Mouse (Mus musculus): ENCODE measurements around the gene Olfr1028. TPM values are rescaled to one million over a fixed set of nuclear protein-coding genes. Genes with fewer than 3 reads are reported as not detected.

Olfr1028 gene
- total and polyA plus RNA-seq, 2 experiments from 2014 or later: not detected

DNA sequence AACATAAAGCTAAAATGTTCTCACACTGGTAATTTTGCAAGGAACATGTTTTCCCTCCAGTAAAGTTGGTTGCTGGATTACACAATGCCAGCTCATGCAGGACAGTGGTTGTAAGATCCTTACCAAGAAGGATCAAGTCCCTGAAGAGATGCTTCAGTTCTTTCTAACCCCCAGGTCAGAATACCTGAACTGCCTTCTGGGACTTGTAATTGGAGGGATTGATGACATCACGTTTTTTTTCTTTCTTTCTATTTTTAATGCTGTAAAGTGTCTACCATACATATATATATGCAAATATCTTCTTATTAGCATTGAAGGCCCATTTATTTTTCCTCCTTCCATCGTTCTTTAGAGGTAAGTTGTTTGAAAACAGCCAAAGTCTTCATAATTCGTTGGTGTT is 39.8 kb downstream of the Olfr1028 start, which contains the start of gene Olfr1031:
Gene Olfr1031 (plus strand): TSS at position 301 of the 400 bp plus-strand sequence.
- Histone ChIP-seq H3K36me3 (ENCODE audit: insufficient read depth) (no peaks in the 10 kb centered on the region), H3K4me3 (ENCODE audit: low read depth, low read length) (no peak within 1 kb of the TSS), H3K27ac (ENCODE audit: low read depth, low read length) (no peak within 1 kb of the TSS), H3K9me3 (ENCODE audit: low read length) (no peaks in the 10 kb centered on the region), H3K4me2 (ENCODE audit: low read depth) (no peak within 1 kb of the TSS), H3K4me1 (ENCODE audit: insufficient read depth) (no peaks in the 10 kb centered on the region), H3K27me3 (ENCODE audit: insufficient read depth, low read length) (no peaks in the 10 kb centered on the region), H3K9ac (no peak within 1 kb of the TSS)
- no peak for ATAC-seq
- 64% methylated on average over 3 of the region's 3 CpGs for WGBS
- no peak for TF ChIP-seq CTCF (IDR thresholded peaks at IDR 0.05; ENCODE audit: low read depth)
- DNase-seq: no peak

Other genes with a start within 250 kb of the Olfr1028 start
- not detected in 2 replicates for gene Olfr1009, start 235.0 kb upstream of the Olfr1028 start, total RNA-seq (2014; rRNA removed)
- not detected in 2 replicates for gene Olfr1009, start 235.0 kb upstream of the Olfr1028 start, polyA plus RNA-seq (2015; fragmentation: Nextera tagmentation; extraction: Ambion mirVana)
- not detected in 2 replicates for gene Olfr1012, start 187.7 kb upstream of the Olfr1028 start, total RNA-seq (2014; rRNA removed)
- gene Olfr1012, start 187.7 kb upstream of the Olfr1028 start, polyA plus RNA-seq (2015; fragmentation: Nextera tagmentation; extraction: Ambion mirVana): not detected in 2 replicates
- gene Olfr1013, start 183.3 kb upstream of the Olfr1028 start, total RNA-seq (2014; rRNA removed): not detected in 2 replicates
- not detected in 2 replicates for gene Olfr1013, start 183.3 kb upstream of the Olfr1028 start, polyA plus RNA-seq (2015; fragmentation: Nextera tagmentation; extraction: Ambion mirVana)
- not detected in 2 replicates for gene Olfr1014, start 177.7 kb upstream of the Olfr1028 start, total RNA-seq (2014; rRNA removed)
- not detected in 2 replicates for gene Olfr1014, start 177.7 kb upstream of the Olfr1028 start, polyA plus RNA-seq (2015; fragmentation: Nextera tagmentation; extraction: Ambion mirVana)
- 0.08 TPM in 1 of 2 replicates, not detected in the other for gene Olfr1015, start 168.4 kb upstream of the Olfr1028 start, total RNA-seq (2014; rRNA removed)
- not detected in 2 replicates for gene Olfr1015, start 168.4 kb upstream of the Olfr1028 start, polyA plus RNA-seq (2015; fragmentation: Nextera tagmentation; extraction: Ambion mirVana)
- gene Olfr1016, start 147.9 kb upstream of the Olfr1028 start, total RNA-seq (2014; rRNA removed): not detected in 2 replicates
- not detected in 2 replicates for gene Olfr1016, start 147.9 kb upstream of the Olfr1028 start, polyA plus RNA-seq (2015; fragmentation: Nextera tagmentation; extraction: Ambion mirVana)
- not detected in 2 replicates for gene Olfr1018, start 132.0 kb upstream of the Olfr1028 start, total RNA-seq (2014; rRNA removed)
- gene Olfr1018, start 132.0 kb upstream of the Olfr1028 start, polyA plus RNA-seq (2015; fragmentation: Nextera tagmentation; extraction: Ambion mirVana): not detected in 2 replicates
- 0.08 TPM in 1 of 2 replicates, not detected in the other for gene Olfr1019, start 105.0 kb upstream of the Olfr1028 start, total RNA-seq (2014; rRNA removed)
- gene Olfr1019, start 105.0 kb upstream of the Olfr1028 start, polyA plus RNA-seq (2015; fragmentation: Nextera tagmentation; extraction: Ambion mirVana): not detected in 2 replicates
- gene Olfr1020, start 103.4 kb upstream of the Olfr1028 start, total RNA-seq (2014; rRNA removed): not detected in 2 replicates
- not detected in 2 replicates for gene Olfr1020, start 103.4 kb upstream of the Olfr1028 start, polyA plus RNA-seq (2015; fragmentation: Nextera tagmentation; extraction: Ambion mirVana)
- gene Olfr1022, start 81.8 kb upstream of the Olfr1028 start, total RNA-seq (2014; rRNA removed): not detected in 2 replicates
- not detected in 2 replicates for gene Olfr1022, start 81.8 kb upstream of the Olfr1028 start, polyA plus RNA-seq (2015; fragmentation: Nextera tagmentation; extraction: Ambion mirVana)
- gene Olfr1023, start 64.8 kb upstream of the Olfr1028 start, total RNA-seq (2014; rRNA removed): not detected in 2 replicates
- not detected in 2 replicates for gene Olfr1023, start 64.8 kb upstream of the Olfr1028 start, polyA plus RNA-seq (2015; fragmentation: Nextera tagmentation; extraction: Ambion mirVana)
- not detected in 2 replicates for gene Olfr1024, start 45.4 kb upstream of the Olfr1028 start, total RNA-seq (2014; rRNA removed)
- gene Olfr1024, start 45.4 kb upstream of the Olfr1028 start, polyA plus RNA-seq (2015; fragmentation: Nextera tagmentation; extraction: Ambion mirVana): not detected in 2 replicates
- not detected in 2 replicates for gene Olfr1025-ps1, start 35.2 kb upstream of the Olfr1028 start, total RNA-seq (2014; rRNA removed)
- not detected in 2 replicates for gene Olfr1025-ps1, start 35.2 kb upstream of the Olfr1028 start, polyA plus RNA-seq (2015; fragmentation: Nextera tagmentation; extraction: Ambion mirVana)
- gene Olfr1026, start 28.9 kb upstream of the Olfr1028 start, total RNA-seq (2014; rRNA removed): not detected in 2 replicates
- gene Olfr1026, start 28.9 kb upstream of the Olfr1028 start, polyA plus RNA-seq (2015; fragmentation: Nextera tagmentation; extraction: Ambion mirVana): not detected in 2 replicates
- not detected in 2 replicates for gene Olfr1029, start 23.5 kb downstream of the Olfr1028 start, total RNA-seq (2014; rRNA removed)
- not detected in 2 replicates for gene Olfr1029, start 23.5 kb downstream of the Olfr1028 start, polyA plus RNA-seq (2015; fragmentation: Nextera tagmentation; extraction: Ambion mirVana)
- gene Olfr1030, start 28.8 kb downstream of the Olfr1028 start, total RNA-seq (2014; rRNA removed): not detected in 2 replicates
- gene Olfr1030, start 28.8 kb downstream of the Olfr1028 start, polyA plus RNA-seq (2015; fragmentation: Nextera tagmentation; extraction: Ambion mirVana): not detected in 2 replicates
- not detected in 2 replicates for gene Olfr1031, start 39.9 kb downstream of the Olfr1028 start, total RNA-seq (2014; rRNA removed)
- gene Olfr1031, start 39.9 kb downstream of the Olfr1028 start, polyA plus RNA-seq (2015; fragmentation: Nextera tagmentation; extraction: Ambion mirVana): not detected in 2 replicates
- not detected in 2 replicates for gene Olfr1032, start 55.1 kb downstream of the Olfr1028 start, total RNA-seq (2014; rRNA removed)
- gene Olfr1032, start 55.1 kb downstream of the Olfr1028 start, polyA plus RNA-seq (2015; fragmentation: Nextera tagmentation; extraction: Ambion mirVana): not detected in 2 replicates
- gene Olfr1033, start 70.2 kb downstream of the Olfr1028 start, total RNA-seq (2014; rRNA removed): 0.05 and 0.08 TPM in 2 replicates
- 1.1 and 1.2 TPM in 2 replicates for gene Olfr1033, start 70.2 kb downstream of the Olfr1028 start, polyA plus RNA-seq (2015; fragmentation: Nextera tagmentation; extraction: Ambion mirVana)
- gene Olfr1034, start 95.4 kb downstream of the Olfr1028 start, total RNA-seq (2014; rRNA removed): not detected in 2 replicates
- gene Olfr1034, start 95.4 kb downstream of the Olfr1028 start, polyA plus RNA-seq (2015; fragmentation: Nextera tagmentation; extraction: Ambion mirVana): not detected in 2 replicates
- gene Olfr1036, start 123.6 kb downstream of the Olfr1028 start, total RNA-seq (2014; rRNA removed): not detected in 2 replicates
- not detected in 2 replicates for gene Olfr1036, start 123.6 kb downstream of the Olfr1028 start, polyA plus RNA-seq (2015; fragmentation: Nextera tagmentation; extraction: Ambion mirVana)
- gene Olfr1037, start 136.9 kb downstream of the Olfr1028 start, total RNA-seq (2014; rRNA removed): not detected in 2 replicates
- gene Olfr1037, start 136.9 kb downstream of the Olfr1028 start, polyA plus RNA-seq (2015; fragmentation: Nextera tagmentation; extraction: Ambion mirVana): not detected in 2 replicates
- not detected in 2 replicates for gene Olfr1039, start 185.5 kb downstream of the Olfr1028 start, total RNA-seq (2014; rRNA removed)
- not detected in 2 replicates for gene Olfr1039, start 185.5 kb downstream of the Olfr1028 start, polyA plus RNA-seq (2015; fragmentation: Nextera tagmentation; extraction: Ambion mirVana)
- gene Olfr1040, start 196.3 kb downstream of the Olfr1028 start, total RNA-seq (2014; rRNA removed): not detected in 2 replicates
- gene Olfr1040, start 196.3 kb downstream of the Olfr1028 start, polyA plus RNA-seq (2015; fragmentation: Nextera tagmentation; extraction: Ambion mirVana): not detected in 2 replicates
- gene Olfr1042, start 211.4 kb downstream of the Olfr1028 start, total RNA-seq (2014; rRNA removed): not detected in 2 replicates
- not detected in 2 replicates for gene Olfr1042, start 211.4 kb downstream of the Olfr1028 start, polyA plus RNA-seq (2015; fragmentation: Nextera tagmentation; extraction: Ambion mirVana)
- not detected in 2 replicates for gene Olfr1043, start 217.1 kb downstream of the Olfr1028 start, total RNA-seq (2014; rRNA removed)
- gene Olfr1043, start 217.1 kb downstream of the Olfr1028 start, polyA plus RNA-seq (2015; fragmentation: Nextera tagmentation; extraction: Ambion mirVana): not detected in 2 replicates
- not detected in 2 replicates for gene Olfr1044, start 227.4 kb downstream of the Olfr1028 start, total RNA-seq (2014; rRNA removed)
- not detected in 2 replicates for gene Olfr1044, start 227.4 kb downstream of the Olfr1028 start, polyA plus RNA-seq (2015; fragmentation: Nextera tagmentation; extraction: Ambion mirVana)
- not detected in 2 replicates for gene Olfr52, start 235.2 kb downstream of the Olfr1028 start, total RNA-seq (2014; rRNA removed)
- gene Olfr52, start 235.2 kb downstream of the Olfr1028 start, polyA plus RNA-seq (2015; fragmentation: Nextera tagmentation; extraction: Ambion mirVana): not detected in 2 replicates

All from forebrain, postnatal 0 days (tissue).